Mouse (Mus musculus): ENCODE results near the gene Nop16. TPM values are rescaled to one million over a fixed set of nuclear protein-coding genes. Genes with fewer than 3 reads are reported as not detected.
A peak's percentile ranks its signal among the peaks of the same experiment; 100 is the strongest.
"Not testable (repeated sequence)": the region's sequence is repeated elsewhere in the genome, so short reads cannot be mapped to it uniquely, and the experiment has no call there.

Gene Nop16
- total RNA-seq (2021): 10 to 100 TPM; 23.5 to 24.6 TPM
- long read RNA-seq, experiment 1, transcript Nop16-201 (5 exons, 1,756 nt): major isoform, 38 of 40 reads
- long read RNA-seq, experiment 1, partial matches to known transcripts: 1 of 40 reads
- long read RNA-seq, experiment 1, other reads (novel, unspliced or antisense): 0 of 40 reads
- long read RNA-seq, experiment 2, transcript Nop16-201 (5 exons, 1,756 nt): major isoform, 31 of 33 reads
- long read RNA-seq, experiment 2, partial matches to known transcripts: 1 of 33 reads
- long read RNA-seq, experiment 2, other reads (novel, unspliced or antisense): 1 of 33 reads

GRCm38 (mm10) chr13:54589996-54590951 is at the start of gene Nop16, which contains the start of gene Higd2a:
Gene Nop16 (minus strand): TSS chr13:54590090.
Gene Higd2a (plus strand): TSS chr13:54590207.
- peak; percentile 96 to 97 for DNase-seq (ENCODE audit: low spot score in 2 of 2)

GRCm38 (mm10) chr13:54635011-54635410 is 45.1 kb upstream of the Nop16 start:
- no peak for DNase-seq (ENCODE audit: low spot score in 2 of 2)

GRCm38 (mm10) chr13:54632731-54633277 is 42.9 kb upstream of the Nop16 start:
- DNase-seq (ENCODE audit: low spot score in 2 of 2): no peak

- no peak for DNase-seq (ENCODE audit: low spot score in 2 of 2)
Measured at GRCm38 (mm10) chr13:54629128-54629527, 39.2 kb upstream of the Nop16 start.

- no peak for DNase-seq (ENCODE audit: low spot score in 2 of 2)
Measured at GRCm38 (mm10) chr13:54621960-54622521, 32.2 kb upstream of the Nop16 start.

- peak; percentile 99 to 100 for DNase-seq (ENCODE audit: low spot score in 2 of 2)
Measured at GRCm38 (mm10) chr13:54621155-54621932, 31.5 kb upstream of the Nop16 start, which contains the start of gene Faf2. Gene Faf2 (plus strand): TSS chr13:54621784.

GRCm38 (mm10) chr13:54616998-54617397 is 27.1 kb upstream of the Nop16 start:
- no peak for DNase-seq (ENCODE audit: low spot score in 2 of 2)

GRCm38 (mm10) chr13:54616307-54616706 is 26.4 kb upstream of the Nop16 start:
- DNase-seq (ENCODE audit: low spot score in 2 of 2): no peak

- not testable (repeated sequence) for DNase-seq (ENCODE audit: low spot score in 2 of 2)
Measured at GRCm38 (mm10) chr13:54613141-54613540, 23.3 kb upstream of the Nop16 start.

- DNase-seq (ENCODE audit: low spot score in 2 of 2): peak; percentile 94
Measured at GRCm38 (mm10) chr13:54610972-54611754, 21.3 kb upstream of the Nop16 start, which contains the start of gene Cltb. Gene Cltb (minus strand): TSS chr13:54611344.

- peak in 1 of 2 experiments; percentile 53 for DNase-seq (ENCODE audit: low spot score in 2 of 2)
Measured at GRCm38 (mm10) chr13:54610613-54610971, 20.7 kb upstream of the Nop16 start.

GRCm38 (mm10) chr13:54609301-54609700 is 19.4 kb upstream of the Nop16 start:
- DNase-seq (ENCODE audit: low spot score in 2 of 2): no peak

GRCm38 (mm10) chr13:54608666-54609065 is 18.8 kb upstream of the Nop16 start:
- peak in 1 of 2 experiments; percentile 30 for DNase-seq (ENCODE audit: low spot score in 2 of 2)

- no peak for DNase-seq (ENCODE audit: low spot score in 2 of 2)
Measured at GRCm38 (mm10) chr13:54608002-54608401, 18.1 kb upstream of the Nop16 start.

- no peak for DNase-seq (ENCODE audit: low spot score in 2 of 2)
Measured at GRCm38 (mm10) chr13:54607204-54607603, 17.3 kb upstream of the Nop16 start.

- DNase-seq (ENCODE audit: low spot score in 2 of 2): no peak
Measured at GRCm38 (mm10) chr13:54605426-54605825, 15.5 kb upstream of the Nop16 start.

GRCm38 (mm10) chr13:54604221-54604620 is 14.3 kb upstream of the Nop16 start:
- no peak for DNase-seq (ENCODE audit: low spot score in 2 of 2)

- DNase-seq (ENCODE audit: low spot score in 2 of 2): no peak
Measured at GRCm38 (mm10) chr13:54603501-54603900, 13.6 kb upstream of the Nop16 start.

GRCm38 (mm10) chr13:54602639-54603111 is 12.8 kb upstream of the Nop16 start:
- no peak for DNase-seq (ENCODE audit: low spot score in 2 of 2)
